Mouse (Mus musculus) liver, adult 2 months (tissue): ENCODE data around the gene Erg. TPM values are rescaled to one million over a fixed set of nuclear protein-coding genes. Genes with fewer than 3 reads are reported as not detected.

Experiments
- DNase-seq: peaks from one replicate; pipeline ENCODE4 v3.0.0-alpha.2; 2011; ENCODE audit warnings: low read depth, low spot score; ENCODE audit errors: extremely low read depth
- H3K27ac ChIP-seq: fragments of 200-500 bp; replicated peaks from 2 replicates; pipeline ENCODE4 v1.5.1; 2012; ENCODE audit warnings: low read depth, mild to moderate bottlenecking, control low read depth, inconsistent platforms, low read length; ENCODE audit not compliant: insufficient read depth
- H3K27me3 ChIP-seq: fragments of 200-500 bp; 2 replicates; pipeline ENCODE4 v1.6.1; 2012; ENCODE audit warnings: mild to moderate bottlenecking, moderate library complexity, low read length, inconsistent platforms; ENCODE audit not compliant: control insufficient read depth, insufficient read depth
- H3K36me3 ChIP-seq: fragments of 200-500 bp; 2 replicates; pipeline ENCODE4 v1.6.1; 2012; ENCODE audit warnings: low read length, inconsistent platforms; ENCODE audit not compliant: control insufficient read depth, insufficient read depth
- H3K4me1 ChIP-seq: fragments of 200-500 bp; 2 replicates; pipeline ENCODE4 v1.6.1; 2011; ENCODE audit warnings: low read length; ENCODE audit not compliant: control insufficient read depth, insufficient read depth
- H3K4me3 ChIP-seq: fragments of 200-500 bp; 2 replicates; pipeline ENCODE4 v1.5.1; 2011; ENCODE audit warnings: low read depth, mild to moderate bottlenecking, control low read depth, low read length, moderate library complexity; ENCODE audit not compliant: insufficient read depth
- H3K79me2 ChIP-seq: fragments of 200-500 bp; 2 replicates; pipeline ENCODE4 v1.6.1; 2012; ENCODE audit warnings: inconsistent platforms, mild to moderate bottlenecking, low read length, moderate library complexity; ENCODE audit not compliant: control insufficient read depth, insufficient read depth
- H3K9ac ChIP-seq: fragments of 200-500 bp; 2 replicates; pipeline ENCODE4 v1.6.1; 2012; ENCODE audit warnings: low read depth, mild to moderate bottlenecking, control low read depth, inconsistent platforms, low read length
- CTCF ChIP-seq: fragments of 200-500 bp; IDR thresholded peaks from 2 replicates; pipeline ENCODE4 v1.5.1; 2011; ENCODE audit warnings: low read depth, low read length, control low read depth
- POLR2A ChIP-seq: fragments of 200-500 bp; IDR thresholded peaks from 2 replicates; pipeline ENCODE4 v1.6.1; 2011; ENCODE audit warnings: low read length, control low read depth; ENCODE audit not compliant: insufficient read depth; ENCODE audit errors: extremely low read depth
- WGBS: fragments of 180-500 bp; shearing (Covaris S2); methylation state at CpG from one replicate; pipeline ENCODE4 v1.1.7; 2018; 5-methylcytosine and 5-hydroxymethylcytosine counted together
- polyA plus RNA-seq: library from polyadenylated mRNA; depleted of rRNA; stranded (reverse); fragments of >200 nt; gene quantifications from 2 replicates; pipeline ENCODE4 v1.2.3, GENCODE M21; 2012
- total RNA-seq: library from RNA; depleted of rRNA; stranded (reverse); fragments of >200 nt; gene quantifications from 2 replicates; pipeline ENCODE4 v1.2.3, GENCODE M21; 2014

Gene Erg
- total and polyA plus RNA-seq, 2 experiments: 4.8 to 5.6 TPM

DNA sequence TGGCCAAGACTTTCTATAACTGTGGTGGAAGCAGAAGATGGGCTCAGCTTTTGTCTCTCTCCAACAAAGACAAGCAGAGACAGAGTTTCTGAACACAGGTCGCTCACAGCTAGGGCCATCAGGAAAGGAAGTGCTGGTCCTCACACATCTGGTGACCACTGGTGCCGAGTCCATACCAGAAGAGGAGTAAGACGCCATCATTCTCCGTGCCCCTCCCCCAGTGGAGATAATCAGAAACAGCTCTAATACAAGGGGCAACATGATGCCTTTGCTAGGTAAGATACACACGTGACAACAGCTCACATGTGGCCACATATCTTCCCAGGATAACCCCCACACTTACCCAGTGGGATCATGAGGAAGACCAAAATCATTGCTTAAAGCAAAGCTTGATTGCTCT is 96.0 kb downstream of the Erg start:
- H3K36me3 ChIP-seq: no peaks in the 10 kb centered on the region
- TF ChIP-seq POLR2A: no peak
- TF ChIP-seq CTCF: no peak
- no peaks in the 10 kb centered on the region for H3K4me1 ChIP-seq
- no peaks in the 10 kb centered on the region for H3K79me2 ChIP-seq
- no peak for DNase-seq
- H3K9ac ChIP-seq: no peak overlapping the region
- H3K27ac ChIP-seq: no peak overlapping the region
- no peak overlapping the region for H3K4me3 ChIP-seq
- no peaks in the 10 kb centered on the region for H3K27me3 ChIP-seq
- 80% methylated on average over 5 of the region's 5 CpGs for whole genome bisulfite sequencing

DNA sequence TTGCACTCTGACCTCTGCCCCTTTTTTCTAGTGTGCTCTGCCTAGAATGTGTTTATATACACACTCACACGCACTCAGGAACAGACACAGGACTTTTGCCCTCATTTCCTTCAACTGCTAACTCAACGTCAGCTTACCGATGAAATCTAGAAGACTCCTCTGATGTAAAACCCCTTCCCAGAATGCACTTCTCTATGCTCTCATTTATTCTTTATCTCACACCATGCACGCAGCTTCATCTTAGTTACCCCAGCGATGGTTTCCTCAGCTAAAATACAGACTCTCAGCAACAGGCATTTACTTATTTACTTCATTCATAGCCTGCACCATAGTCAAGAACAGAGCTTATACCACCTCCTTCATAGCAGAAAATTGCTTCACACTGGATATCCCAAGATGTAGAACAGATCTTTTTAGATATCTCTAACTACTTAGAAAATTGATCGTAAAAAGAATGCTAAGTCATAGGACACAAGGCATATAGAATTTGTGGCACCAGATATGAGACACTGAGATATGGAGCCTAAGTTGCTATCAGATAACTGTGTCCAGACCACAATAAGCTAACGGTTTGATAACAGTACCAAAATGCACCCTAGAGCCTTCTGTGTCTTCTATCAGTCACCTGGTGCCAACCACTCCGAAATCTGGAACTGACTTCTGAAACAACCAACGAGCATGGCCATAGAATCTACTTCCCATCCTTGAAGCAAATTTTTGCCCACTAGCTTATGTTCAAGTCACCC is 98.6 kb downstream of the Erg start:
- 74% methylated on average over 9 of the region's 9 CpGs for WGBS

DNA sequence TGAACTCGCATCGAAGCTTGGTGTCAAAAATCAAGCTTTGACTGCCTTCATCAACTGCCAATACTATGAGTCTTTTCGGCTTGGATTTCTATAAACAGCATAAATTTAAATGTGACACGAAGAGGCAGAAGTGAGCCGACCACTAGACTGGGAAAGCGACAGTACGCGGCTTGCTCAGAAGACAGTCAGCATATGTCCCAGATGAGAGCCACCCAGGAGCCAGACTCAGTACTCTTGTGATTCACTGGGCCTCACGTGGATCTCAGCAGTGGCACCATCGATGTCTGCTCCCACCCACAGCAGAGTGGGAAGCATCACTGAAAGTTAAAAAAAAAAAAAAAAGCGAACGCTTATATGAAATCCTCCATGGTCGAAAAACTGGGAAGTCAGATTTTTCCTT is 105.2 kb downstream of the Erg start:
- 91% methylated on average over 13 of the region's 13 CpGs for WGBS
- TF ChIP-seq CTCF (no peak), POLR2A (no peak)
- DNase-seq: no peak

More for the DNA sequence above, 98.6 kb downstream of the Erg start:
- Histone ChIP-seq H3K4me1 (no peaks in the 10 kb centered on the region), H3K27ac (no peak overlapping the region), H3K36me3 (no peaks in the 10 kb centered on the region), H3K4me3 (no peak overlapping the region), H3K27me3 (no peaks in the 10 kb centered on the region), H3K79me2 (no peaks in the 10 kb centered on the region), H3K9ac (no peak overlapping the region)
- no peak for DNase-seq
- TF ChIP-seq CTCF (no peak), POLR2A (no peak)

DNA sequence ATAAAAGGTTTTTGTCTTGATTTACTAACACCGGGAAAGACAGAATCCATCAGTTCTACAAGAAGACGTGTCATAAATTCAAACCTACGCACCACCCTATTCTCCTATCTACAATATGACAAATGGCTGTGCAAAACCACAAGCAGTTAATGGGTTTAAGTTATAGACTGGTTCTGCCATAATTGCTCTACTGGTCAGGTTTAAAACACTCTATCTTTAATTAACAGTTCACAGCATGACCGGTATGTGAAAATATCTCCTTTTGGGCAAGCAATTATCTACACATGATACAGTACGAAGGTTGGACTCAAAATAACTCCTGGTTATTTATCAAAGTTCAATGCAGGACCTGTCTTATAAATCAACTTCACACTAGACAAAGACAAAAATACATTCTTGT is 107.8 kb downstream of the Erg start:
- Histone ChIP-seq H3K79me2 (no peaks in the 10 kb centered on the region), H3K36me3 (no peaks in the 10 kb centered on the region), H3K27me3 (no peaks in the 10 kb centered on the region), H3K4me3 (no peak overlapping the region), H3K4me1 (no peaks in the 10 kb centered on the region), H3K9ac (no peak overlapping the region), H3K27ac (no peak overlapping the region)
- no peak for DNase-seq
- TF ChIP-seq POLR2A: no peak
- no peak for TF ChIP-seq CTCF
- WGBS: 83% methylated on average over 5 of the region's 5 CpGs

More for the DNA sequence above, 105.2 kb downstream of the Erg start:
- Histone ChIP-seq H3K27me3 (no peaks in the 10 kb centered on the region), H3K4me1 (no peaks in the 10 kb centered on the region), H3K36me3 (no peaks in the 10 kb centered on the region), H3K9ac (no peak overlapping the region), H3K4me3 (no peak overlapping the region), H3K79me2 (no peaks in the 10 kb centered on the region), H3K27ac (no peak overlapping the region)

DNA sequence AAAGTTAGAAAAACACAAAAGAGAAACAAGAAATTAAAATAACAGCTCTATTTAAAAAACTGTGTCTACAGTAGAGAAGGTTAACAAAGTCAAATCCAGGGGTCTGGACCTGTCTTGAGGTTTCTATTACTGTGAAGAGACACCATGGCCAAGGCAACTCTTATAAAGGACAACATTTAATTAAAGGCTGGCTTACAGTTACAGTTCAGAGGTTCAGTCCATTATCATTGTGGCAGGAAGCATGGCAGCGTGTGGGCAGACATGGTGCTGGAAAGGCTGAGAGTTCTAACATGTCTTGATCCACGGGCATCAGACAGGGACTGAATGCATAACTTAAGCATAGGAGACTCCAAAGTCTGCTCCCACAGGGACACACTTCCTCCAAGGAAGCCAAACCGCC is 111.4 kb downstream of the Erg start:
- Histone ChIP-seq H3K4me1 (no peaks in the 10 kb centered on the region), H3K79me2 (no peaks in the 10 kb centered on the region), H3K27ac (no peak overlapping the region), H3K27me3 (no peaks in the 10 kb centered on the region), H3K36me3 (no peaks in the 10 kb centered on the region), H3K9ac (no peak overlapping the region), H3K4me3 (no peak overlapping the region)
- no peak for DNase-seq
- TF ChIP-seq POLR2A (no peak), CTCF (no peak)
- 86% methylated on average over 3 of the region's 3 CpGs for WGBS

DNA sequence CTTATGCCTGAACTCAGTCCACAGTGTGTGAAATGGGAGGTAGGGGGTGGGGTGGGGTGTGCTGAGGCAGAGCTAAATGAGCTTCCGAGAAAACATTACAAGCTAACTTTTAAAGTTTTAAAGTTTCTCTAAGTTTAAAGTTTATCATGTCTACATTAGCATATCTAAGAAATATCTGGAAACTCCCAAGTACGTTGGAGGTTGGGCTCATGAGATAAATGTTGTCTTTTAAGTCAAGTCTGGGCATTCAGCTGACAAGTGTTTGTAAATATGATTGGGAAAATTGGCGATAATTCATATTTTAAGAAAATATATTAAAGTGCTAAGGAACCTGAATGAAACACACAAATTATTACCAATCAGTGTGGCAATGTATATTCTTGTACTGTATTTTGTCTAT is 112.4 kb downstream of the Erg start:
- Histone ChIP-seq H3K4me3 (no peak overlapping the region), H3K4me1 (no peaks in the 10 kb centered on the region), H3K27ac (no peak overlapping the region), H3K27me3 (no peaks in the 10 kb centered on the region), H3K9ac (no peak overlapping the region), H3K79me2 (no peaks in the 10 kb centered on the region), H3K36me3 (no peaks in the 10 kb centered on the region)
- TF ChIP-seq CTCF (no peak), POLR2A (no peak)
- no peak for DNase-seq
- WGBS: 84% methylated on average over 3 of the region's 3 CpGs
